Mouse (Mus musculus) kidney, postnatal 10 days (tissue): ENCODE data around the gene Qrich2.

Source experiments
- DNase-seq: peaks from one replicate; pipeline ENCODE4 v3.0.0; 2021; ENCODE audit warnings: mixed read lengths

Qrich2 gene

DNA sequence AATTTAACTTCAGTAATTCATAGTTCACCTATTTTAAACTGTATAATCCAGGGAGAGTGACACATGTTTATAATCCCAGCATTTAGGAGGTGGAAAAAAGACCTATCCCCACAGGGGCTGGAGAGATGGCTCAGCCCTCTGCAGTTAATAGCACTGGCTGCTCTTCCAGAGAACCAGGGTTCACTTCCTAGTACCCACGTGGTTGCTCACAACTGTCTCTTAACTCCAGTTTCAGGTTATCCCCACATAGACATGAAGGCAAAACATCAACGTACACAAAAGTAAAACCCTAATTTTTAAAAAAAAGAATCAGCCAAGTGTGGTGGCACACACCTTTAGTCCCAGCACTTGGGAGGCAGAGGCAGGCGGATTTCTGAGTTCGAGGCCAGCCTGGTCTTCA lies 60.4 kb downstream of the Qrich2 start:
- no peak for DNase-seq

DNA sequence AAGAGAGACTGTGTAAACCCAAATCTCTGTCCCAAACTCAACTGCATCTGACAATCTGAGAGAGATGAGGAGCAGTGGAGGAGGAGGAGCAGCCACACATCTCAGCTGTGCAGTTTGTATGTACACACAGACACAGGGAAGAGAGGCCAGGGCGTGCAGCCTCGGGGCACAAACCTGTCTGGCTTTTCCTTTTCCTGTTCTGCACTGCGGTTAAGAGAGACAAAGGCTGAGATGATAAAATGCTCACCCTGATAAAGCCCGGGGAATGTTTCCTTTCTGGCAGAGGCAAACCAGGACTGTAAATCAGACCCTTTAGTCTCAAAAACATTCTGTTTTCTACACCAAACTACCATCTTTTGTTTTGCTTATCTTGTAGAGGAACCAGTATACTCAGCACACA lies 65.5 kb downstream of the Qrich2 start:
- peak; percentile 46 for DNase-seq

- no peak for DNase-seq
These were observed 67.7 kb downstream of the Qrich2 start for GRCm38 (mm10) chr11:116398348-116398677.

- DNase-seq, result no peak
These were observed 68.3 kb downstream of the Qrich2 start for GRCm38 (mm10) chr11:116397517-116398347.

- no peak for DNase-seq
These were observed 69.1 kb downstream of the Qrich2 start for GRCm38 (mm10) chr11:116396934-116397330.

GRCm38 (mm10) chr11:116396276-116396933 lies 69.6 kb downstream of the Qrich2 start:
- DNase-seq, result peak; percentile 33

DNA sequence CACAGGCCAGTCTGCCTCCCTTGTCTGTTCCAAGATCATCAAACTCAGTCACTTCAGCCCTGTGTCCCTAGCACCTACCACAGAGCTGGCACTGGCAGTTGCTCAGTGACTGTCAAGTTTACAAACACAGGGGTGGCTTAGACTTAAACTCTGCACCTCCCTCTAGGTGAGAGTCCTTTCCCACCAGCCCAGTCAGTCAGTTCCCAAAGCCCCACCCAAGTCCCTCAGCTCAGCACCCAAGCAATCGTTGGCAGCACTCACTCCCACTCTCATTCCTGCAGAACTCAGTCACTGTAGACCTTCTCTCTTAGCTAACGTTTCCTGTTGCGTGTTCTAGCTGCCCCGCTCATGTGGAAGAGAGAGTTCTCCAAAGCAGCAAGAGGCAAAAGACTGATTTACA lies 71.3 kb downstream of the Qrich2 start:
- no peak for DNase-seq
